Mouse (Mus musculus): ENCODE data around the gene Arhgef26. TPM values are rescaled to one million over a fixed set of nuclear protein-coding genes. Genes with fewer than 3 reads are reported as not detected.

The Arhgef26 gene
- 5.1 and 5.8 TPM in 2 replicates for total RNA-seq (2021)
- long read RNA-seq, experiment 1, full-length matches to known transcripts = 1 of 1 reads
- long read RNA-seq, experiment 1, partial matches to known transcripts = 0 of 1 reads
- long read RNA-seq, experiment 1, other reads (novel, unspliced or antisense) = 0 of 1 reads
- long read RNA-seq, experiment 2, partial matches to known transcripts = 0 of 1 reads
- long read RNA-seq, experiment 2, other reads (novel, unspliced or antisense) = 0 of 1 reads

- DNase-seq = no peak
Measured at GRCm38 (mm10) chr3:62338044-62338443, at the start of gene Arhgef26. TSS of gene Arhgef26 (plus strand) at chr3:62338344.

GRCm38 (mm10) chr3:62310493-62310892 is 27.7 kb upstream of the Arhgef26 start:
- no peak for DNase-seq

DNA sequence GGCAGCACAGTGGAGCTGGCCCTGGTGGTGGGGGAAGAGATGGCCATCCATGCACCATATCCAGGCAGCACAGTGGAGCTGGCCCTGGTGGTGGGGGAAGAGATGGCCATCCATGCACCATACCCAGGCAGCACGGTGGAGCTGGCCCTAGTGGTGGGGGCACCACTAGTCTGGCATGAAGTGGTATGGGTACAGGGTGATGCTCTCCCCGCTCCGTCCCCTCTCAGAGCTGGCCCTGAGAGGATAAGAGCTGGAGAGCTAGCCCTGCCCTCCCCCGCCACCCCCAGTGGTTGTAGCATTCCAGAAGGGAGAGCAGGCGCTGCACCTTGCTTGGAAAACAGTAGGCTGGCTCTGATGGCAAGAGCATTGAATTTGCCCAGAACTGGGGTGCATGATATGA is 26.9 kb upstream of the Arhgef26 start:
- no peak for DNase-seq

DNA sequence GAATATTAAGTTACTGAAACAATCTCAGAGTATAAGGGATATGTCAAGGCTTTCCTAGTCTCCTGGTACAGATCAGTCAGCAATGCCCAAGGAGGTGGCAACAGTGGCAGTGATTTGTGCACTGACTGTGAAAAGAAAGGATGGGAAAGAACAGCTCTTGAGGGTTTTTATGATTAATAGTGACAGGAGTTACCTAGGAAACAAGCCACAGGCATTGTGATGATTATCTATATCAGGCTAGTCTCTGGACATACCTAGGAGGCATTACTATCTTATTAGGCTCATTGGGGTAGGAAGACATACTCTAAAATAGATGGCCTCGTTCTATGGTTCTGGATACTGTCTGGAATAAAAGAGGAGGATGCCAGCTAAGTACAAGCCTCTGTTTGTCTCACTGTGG is 13.4 kb upstream of the Arhgef26 start:
- no peak for DNase-seq

- DNase-seq = no peak
Measured at GRCm38 (mm10) chr3:62327903-62328302, 10.2 kb upstream of the Arhgef26 start.

GRCm38 (mm10) chr3:62338461-62338853 is 313 bp downstream of the Arhgef26 start:
- DNase-seq = no peak

- DNase-seq = peak; percentile 66
Measured at GRCm38 (mm10) chr3:62338854-62339515, 841 bp downstream of the Arhgef26 start.

DNA sequence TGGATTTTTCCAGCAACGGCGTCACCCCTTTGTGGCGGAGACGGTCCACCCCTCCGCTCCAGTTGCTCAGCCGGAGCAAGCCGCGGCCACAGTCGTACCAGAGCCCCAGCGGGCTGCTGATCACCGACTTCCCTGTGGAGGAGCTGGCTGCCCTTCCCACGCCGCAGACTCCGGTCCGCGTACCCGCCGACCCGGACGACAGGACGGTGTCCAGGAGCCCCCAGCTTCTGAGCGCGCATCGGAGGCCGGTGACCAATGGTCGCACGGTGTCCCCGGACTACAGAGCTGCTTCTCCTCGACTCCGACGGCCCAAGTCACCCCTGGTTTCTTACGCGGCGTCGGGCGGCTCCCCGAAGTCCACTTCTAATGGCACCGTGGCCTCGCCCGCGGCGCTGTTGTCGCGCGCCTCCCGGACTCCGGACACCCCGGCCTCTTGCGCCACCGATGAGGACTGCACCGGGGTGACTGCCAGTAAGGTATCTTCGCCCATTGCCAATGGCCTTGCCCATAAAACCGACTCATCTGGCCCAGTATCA is 1.4 kb downstream of the Arhgef26 start:
- peak; percentile 65 for DNase-seq

- DNase-seq = no peak
Measured at GRCm38 (mm10) chr3:62340154-62340760, 2.1 kb downstream of the Arhgef26 start.

DNA sequence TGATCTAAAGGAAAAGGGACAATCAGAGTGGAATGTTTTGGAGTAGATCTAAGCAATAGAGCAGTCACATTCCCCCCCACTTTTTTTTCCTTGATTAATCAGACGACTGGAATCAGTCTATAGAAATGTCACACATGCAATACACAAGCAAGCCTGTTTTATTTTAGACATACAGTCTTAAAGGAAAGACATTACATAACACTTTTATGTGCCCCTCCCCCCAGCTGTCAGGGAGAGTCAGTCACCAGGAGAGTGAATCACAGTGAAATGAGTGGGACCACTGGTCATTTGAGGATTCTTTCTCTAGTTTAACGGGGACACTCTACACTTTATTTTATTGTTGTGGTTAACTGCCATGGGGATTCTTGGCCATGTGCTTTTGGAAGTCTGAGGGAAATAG is 2.7 kb downstream of the Arhgef26 start:
- DNase-seq = peak; percentile 4

- DNase-seq = no peak
Measured at GRCm38 (mm10) chr3:62341496-62342205, 3.5 kb downstream of the Arhgef26 start.

- no peak for DNase-seq
Measured at GRCm38 (mm10) chr3:62348514-62349217, 10.5 kb downstream of the Arhgef26 start.

DNA sequence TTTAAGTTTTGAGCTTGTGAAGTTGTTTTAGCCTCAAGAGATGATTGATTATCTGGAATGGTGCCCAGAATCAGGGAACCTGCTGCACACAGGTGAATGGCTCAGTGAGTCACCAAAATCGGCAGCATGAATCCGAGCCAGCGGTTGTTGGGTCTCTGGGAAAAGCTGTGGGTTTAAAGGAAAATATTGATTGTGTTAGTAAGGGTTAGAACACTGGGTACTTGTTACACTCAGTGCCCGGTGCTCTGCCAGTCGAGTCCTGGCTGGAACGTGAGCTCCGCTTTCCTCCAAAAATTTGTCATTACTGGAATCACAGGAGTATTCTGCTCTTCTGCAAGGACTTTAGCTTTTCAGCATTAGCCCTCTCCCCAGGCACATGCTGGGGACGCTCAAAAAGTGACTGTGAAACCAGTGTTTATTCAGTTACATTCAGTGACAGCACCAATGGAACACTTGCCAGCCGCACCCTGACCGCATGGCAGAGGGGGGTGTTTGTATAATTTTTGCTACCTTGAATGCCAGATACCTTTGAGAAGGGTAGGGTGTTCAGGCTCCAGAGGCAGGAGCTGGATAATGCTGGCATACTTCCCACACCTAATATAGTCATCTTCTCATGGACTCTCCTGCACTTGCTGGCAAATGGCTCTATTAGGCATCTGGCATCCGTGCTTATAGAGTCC is 11.2 kb downstream of the Arhgef26 start:
- DNase-seq = no peak

GRCm38 (mm10) chr3:62352071-62352470 is 13.9 kb downstream of the Arhgef26 start:
- DNase-seq = no peak

GRCm38 (mm10) chr3:62352876-62353275 is 14.7 kb downstream of the Arhgef26 start:
- DNase-seq = no peak

DNA sequence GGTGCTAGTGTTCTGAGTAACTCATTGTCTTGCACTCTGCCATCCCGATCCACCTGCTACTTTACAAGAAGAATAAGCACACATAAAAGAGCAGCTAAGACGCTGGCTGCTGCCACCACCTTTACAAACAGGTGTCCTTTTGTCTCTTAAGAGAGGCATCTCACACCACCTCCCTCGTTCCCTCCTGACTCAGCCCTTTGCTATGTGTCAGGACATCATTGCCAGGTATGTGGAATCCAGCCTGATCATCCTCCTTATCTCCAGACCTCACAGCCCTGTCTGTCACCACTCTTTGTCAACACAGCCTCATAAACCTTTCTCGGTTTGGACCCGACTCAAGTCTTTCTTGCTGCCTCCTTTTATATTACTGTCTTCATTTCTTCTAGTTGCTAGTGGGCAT is 29.7 kb downstream of the Arhgef26 start:
- no peak for DNase-seq

DNA sequence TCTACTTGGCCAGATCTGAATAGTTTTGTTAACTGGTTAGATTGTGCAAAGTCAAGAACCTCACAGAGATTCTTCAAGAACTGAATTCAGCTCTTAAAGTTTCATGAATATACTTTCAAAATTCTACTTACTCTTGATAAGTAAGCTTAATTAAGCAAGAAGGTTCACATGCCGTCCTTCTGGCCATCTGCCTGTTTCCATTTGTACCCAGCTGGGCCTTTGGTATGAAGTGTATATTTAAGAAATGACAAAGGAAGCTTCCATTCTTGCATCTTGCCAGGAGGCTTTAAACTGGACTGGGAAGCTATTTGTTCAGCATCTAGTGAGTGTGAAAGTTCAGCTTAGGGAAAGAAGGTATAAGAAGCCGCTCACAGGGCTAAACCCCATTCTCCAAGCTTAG is 34.7 kb downstream of the Arhgef26 start:
- DNase-seq = no peak

- DNase-seq = peak; percentile 15
Measured at GRCm38 (mm10) chr3:62374346-62374745, 36.2 kb downstream of the Arhgef26 start.

DNA sequence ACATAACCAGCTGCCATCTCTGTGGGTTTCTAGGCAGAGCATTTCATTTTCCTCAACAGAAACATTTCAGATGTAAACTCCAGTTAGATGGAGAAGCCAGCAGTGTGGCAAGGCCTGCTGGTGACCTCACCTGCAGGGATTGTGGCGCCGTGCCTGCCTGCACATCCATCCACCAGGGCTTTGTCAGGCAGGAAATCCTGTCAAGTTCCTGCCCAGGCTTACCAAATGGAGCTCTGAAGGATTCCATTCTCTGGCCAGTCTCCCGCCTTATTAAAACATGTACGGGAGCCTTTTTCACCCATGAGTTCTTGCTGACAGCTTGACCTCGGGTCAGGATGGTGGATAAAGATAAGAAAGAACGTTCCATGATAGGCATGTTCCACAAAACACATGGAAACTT is 36.7 kb downstream of the Arhgef26 start:
- peak; percentile 51 for DNase-seq

GRCm38 (mm10) chr3:62376719-62377118 is 38.6 kb downstream of the Arhgef26 start:
- DNase-seq = no peak

DNA sequence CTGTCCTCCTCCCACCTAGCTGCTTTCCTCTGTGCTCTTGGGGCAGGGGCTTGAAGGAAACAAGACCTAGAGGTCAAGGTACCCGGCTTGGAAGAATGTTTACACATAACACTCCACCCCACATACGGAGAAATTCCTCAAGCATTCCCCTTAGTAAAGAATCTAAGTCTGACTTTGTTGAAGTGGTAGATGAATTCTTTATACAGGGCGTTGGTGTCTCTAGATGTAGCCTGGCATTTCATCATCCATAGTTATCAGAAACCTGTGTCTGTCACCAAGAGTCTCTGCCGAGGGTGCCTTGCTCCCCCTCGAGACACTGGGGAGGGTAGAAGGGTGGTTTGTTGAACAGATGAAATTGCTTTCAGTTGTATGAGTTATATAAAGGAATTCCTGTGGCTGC is 41.8 kb downstream of the Arhgef26 start:
- no peak for DNase-seq

- DNase-seq = no peak
Measured at GRCm38 (mm10) chr3:62380420-62380819, 42.3 kb downstream of the Arhgef26 start.

Measured in adrenal gland, postnatal 14 days (tissue).